Mouse (Mus musculus) heart, embryonic 14.5 days (tissue): ENCODE data around the gene Abracl. TPM values are rescaled to one million over a fixed set of nuclear protein-coding genes. Genes with fewer than 3 reads are reported as not detected.

Experiments used
- ATAC-seq: fragments of 200-750 bp; cut with Nextera tagmentation; 2 replicates; pipeline ENCODE4 v1.8.0; 2017; ENCODE audit warnings: low read depth, moderate TSS enrichment; ENCODE audit not compliant: insufficient number of reproducible peaks, insufficient read depth, low FRiP score
- H3K27ac ChIP-seq, 2 experiments: fragments of 200-500 bp in 1 of 2; fragments of 300-500 bp in 1 of 2; sonication (generic) in 1 of 2; replicated peaks in 1 of 2; 2 replicates each; pipeline ENCODE4 v1.5.1; 2012 to 2014; ENCODE audit warnings: low read depth in 2 of 2, low read length in 2 of 2, control low read depth in 1 of 2, mild to moderate bottlenecking in 1 of 2, mixed read lengths in 1 of 2; ENCODE audit not compliant: control insufficient read depth in 1 of 2, insufficient read depth in 1 of 2
- H3K27me3 ChIP-seq: fragments of 300-500 bp; sonication (generic); 2 replicates; pipeline ENCODE4 v1.6.1; 2014; ENCODE audit warnings: mild to moderate bottlenecking, low read length, control low read depth; ENCODE audit not compliant: control insufficient read depth, insufficient read depth
- H3K36me3 ChIP-seq: fragments of 300-500 bp; sonication (generic); 2 replicates; pipeline ENCODE4 v1.6.1; 2014; ENCODE audit warnings: mild to moderate bottlenecking, control low read depth, low read length, mixed read lengths; ENCODE audit not compliant: control insufficient read depth, insufficient read depth
- H3K4me1 ChIP-seq, 2 experiments: fragments of 200-500 bp in 1 of 2; fragments of 300-500 bp in 1 of 2; sonication (generic) in 1 of 2; 2 replicates each; pipeline ENCODE4 v1.6.1; 2012 to 2014; ENCODE audit warnings: low read length in 2 of 2, control low read depth in 1 of 2, mixed read lengths in 1 of 2; ENCODE audit not compliant: control insufficient read depth in 2 of 2, insufficient read depth in 2 of 2
- H3K4me2 ChIP-seq: fragments of 300-500 bp; sonication (generic); 2 replicates; pipeline ENCODE4 v1.6.1; 2014; ENCODE audit warnings: mild to moderate bottlenecking, low read length
- H3K4me3 ChIP-seq, 2 experiments: fragments of 200-500 bp in 1 of 2; fragments of 300-500 bp in 1 of 2; sonication (generic) in 1 of 2; 2 replicates each; pipeline ENCODE4 v1.5.1; 2012 to 2014; ENCODE audit warnings: low read length in 2 of 2, mild to moderate bottlenecking in 2 of 2, control low read depth in 1 of 2, low read depth in 1 of 2, moderate library complexity in 1 of 2; ENCODE audit not compliant: control insufficient read depth in 1 of 2, insufficient read depth in 1 of 2
- H3K9ac ChIP-seq: fragments of 300-500 bp; sonication (generic); 2 replicates; pipeline ENCODE4 v1.6.1; 2014; ENCODE audit warnings: mild to moderate bottlenecking, low read length
- H3K9me3 ChIP-seq: fragments of 300-500 bp; sonication (generic); 2 replicates; pipeline ENCODE4 v1.6.1; 2016; ENCODE audit warnings: low read length, control low read depth; ENCODE audit not compliant: control insufficient read depth
- WGBS: fragments of 180-500 bp; shearing (Covaris S2); extraction: QIAGEN DNeasy Blood & Tissue Kit; methylation state at CpG from one replicate; pipeline ENCODE4 v1.1.7; 2014; 5-methylcytosine and 5-hydroxymethylcytosine counted together
- polyA plus RNA-seq: library from polyadenylated mRNA; unstranded; fragments of >200 nt; fragmentation: Nextera tagmentation; extraction: Ambion mirVana; gene quantifications from 2 replicates; pipeline ENCODE4 v1.2.1, GENCODE M21; 2014

The Abracl gene
- polyA plus RNA-seq, 1 experiment from 2014 or later = 182 TPM

GRCm38 (mm10) chr10:18021576-18022311 is 1.3 kb downstream of the Abracl start:
- Histone ChIP-seq H3K4me1 (0 out of 4 replicates have a peak, but pooled peaks cover 0 to 5% of the 10 kb centered on the region in 2 experiments), H3K9ac (peak overlapping the region; percentile 95), H3K27ac (peak overlapping the region; percentile 94 to 99), H3K4me3 (peak overlapping the region; percentile 77 to 82), H3K27me3 (no peaks in the 10 kb centered on the region), H3K9me3 (no peaks in the 10 kb centered on the region), H3K36me3 (peaks cover 21% of the 10 kb centered on the region), H3K4me2 (peak overlapping the region; percentile 75)
- 32% methylated on average over 14 of the region's 14 CpGs for WGBS
- ATAC-seq = no peak

DNA sequence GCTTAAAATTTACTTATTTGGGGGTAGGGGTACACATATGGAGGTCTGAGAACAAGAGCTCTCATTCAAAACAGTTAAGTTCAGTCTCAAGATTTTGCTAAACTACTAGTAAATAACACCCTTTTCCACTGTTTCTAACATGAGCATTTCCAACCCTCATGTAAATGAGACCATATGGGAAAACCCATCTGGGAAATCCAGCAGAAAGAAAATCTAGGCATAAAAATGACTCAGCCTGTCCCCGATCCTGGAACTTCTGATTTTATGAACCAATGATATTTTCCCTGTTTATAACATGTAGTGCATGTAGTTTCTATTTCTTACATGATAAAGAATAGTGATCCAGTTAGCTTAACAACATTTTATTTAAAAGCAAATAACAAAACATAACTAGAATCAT is 2.2 kb downstream of the Abracl start:
- H3K4me3 ChIP-seq = peak overlapping the region in 1 of 2 experiments; percentile 82; a peak in 1 of 4 replicates
- WGBS = 87% methylated on average over 1 of the region's 1 CpGs
- no peak for ATAC-seq
- H3K9ac ChIP-seq = no peak overlapping the region
- H3K4me2 ChIP-seq = peak overlapping the region; percentile 75
- H3K27me3 ChIP-seq = no peaks in the 10 kb centered on the region
- no peaks in the 10 kb centered on the region for H3K9me3 ChIP-seq
- H3K4me1 ChIP-seq = 0 out of 4 replicates have a peak, but pooled peaks cover 0 to 5% of the 10 kb centered on the region in 2 experiments
- H3K36me3 ChIP-seq = peaks cover 30% of the 10 kb centered on the region
- no peak overlapping the region for H3K27ac ChIP-seq

DNA sequence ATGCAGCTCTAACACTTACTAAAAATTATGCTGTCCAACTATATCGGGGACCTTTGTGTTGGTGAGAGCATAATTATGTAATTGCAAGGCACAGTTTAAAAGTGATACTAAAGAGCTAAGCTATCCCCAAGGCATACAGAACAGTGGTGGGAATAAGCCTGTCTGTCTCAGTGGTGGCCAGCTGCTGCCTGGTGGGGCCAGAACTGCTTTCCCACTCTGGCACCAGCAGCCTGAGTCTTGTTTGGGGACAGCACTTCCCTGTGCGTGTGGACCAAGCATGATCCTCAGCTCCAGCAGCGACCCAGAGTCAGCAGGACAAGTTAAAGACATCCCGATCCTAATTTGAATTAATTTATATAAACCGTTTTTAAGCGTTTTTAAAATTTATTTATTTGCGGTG is 2.6 kb downstream of the Abracl start:
- Histone ChIP-seq H3K27me3 (no peaks in the 10 kb centered on the region), H3K27ac (no peak overlapping the region), H3K4me2 (no peak overlapping the region), H3K9me3 (no peaks in the 10 kb centered on the region), H3K4me3 (no peak overlapping the region), H3K36me3 (peaks cover 31% of the 10 kb centered on the region), H3K9ac (no peak overlapping the region), H3K4me1 (0 out of 4 replicates have a peak, but pooled peaks cover 0 to 5% of the 10 kb centered on the region in 2 experiments)
- no peak for ATAC-seq
- 88% methylated on average over 7 of the region's 7 CpGs for WGBS

DNA sequence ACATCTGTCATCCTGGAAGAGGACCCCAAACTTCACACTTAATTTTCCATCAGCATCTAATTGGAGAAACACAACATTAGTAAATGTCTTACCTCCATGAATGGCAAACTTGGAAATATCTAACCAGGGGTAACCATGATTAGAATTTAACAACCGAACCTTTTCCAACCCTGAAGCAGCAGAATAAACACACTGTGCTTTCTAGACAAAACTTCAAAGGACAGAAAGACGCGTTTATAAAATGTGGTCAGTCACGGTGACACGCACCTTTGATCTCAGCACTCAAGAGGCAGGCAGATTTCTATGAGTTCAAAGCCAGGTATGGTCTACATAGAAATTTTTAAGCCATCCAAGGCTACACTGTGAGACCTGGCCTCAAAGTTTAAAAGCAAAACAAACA is 11.3 kb downstream of the Abracl start:
- Histone ChIP-seq H3K27ac (no peak overlapping the region), H3K4me3 (no peak overlapping the region), H3K9me3 (no peaks in the 10 kb centered on the region), H3K27me3 (no peaks in the 10 kb centered on the region), H3K9ac (no peak overlapping the region), H3K4me2 (no peak overlapping the region), H3K4me1 (no peaks in the 10 kb centered on the region), H3K36me3 (peaks cover 66% of the 10 kb centered on the region)
- ATAC-seq = no peak
- 88% methylated on average over 5 of the region's 5 CpGs for WGBS

GRCm38 (mm10) chr10:18009744-18010143 is 13.3 kb downstream of the Abracl start:
- WGBS = 73% methylated on average over 1 of the region's 1 CpGs

DNA sequence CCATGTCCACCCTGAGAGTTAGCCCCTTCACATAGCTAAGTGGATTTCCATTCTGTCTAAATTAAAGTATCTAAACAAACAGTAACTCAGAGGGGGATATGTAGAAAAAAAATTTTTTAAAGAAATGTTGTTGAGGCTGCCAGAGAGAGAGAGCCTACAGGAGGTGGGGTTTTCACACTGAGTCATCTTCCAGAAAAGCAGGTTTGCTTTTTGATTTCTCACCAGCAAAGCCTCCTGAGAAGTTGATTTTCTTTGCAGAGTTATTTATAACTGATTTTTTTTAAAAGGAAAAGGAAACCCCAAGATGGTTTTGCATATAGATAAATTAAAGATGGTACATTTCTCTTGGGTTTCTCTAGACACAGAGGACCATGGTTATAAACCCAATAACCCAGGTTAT is 15.0 kb downstream of the Abracl start:
- ATAC-seq = no peak
- Histone ChIP-seq H3K4me2 (no peak overlapping the region), H3K4me1 (no peaks in the 10 kb centered on the region), H3K36me3 (peaks cover 39% of the 10 kb centered on the region), H3K9ac (no peak overlapping the region), H3K27me3 (no peaks in the 10 kb centered on the region), H3K4me3 (no peak overlapping the region), H3K27ac (no peak overlapping the region), H3K9me3 (no peaks in the 10 kb centered on the region)

More at GRCm38 (mm10) chr10:18009744-18010143, 13.3 kb downstream of the Abracl start:
- no peak overlapping the region for H3K4me2 ChIP-seq
- H3K9ac ChIP-seq = no peak overlapping the region
- H3K4me1 ChIP-seq = no peaks in the 10 kb centered on the region
- H3K4me3 ChIP-seq = no peak overlapping the region
- ATAC-seq = no peak
- H3K9me3 ChIP-seq = no peaks in the 10 kb centered on the region
- no peak overlapping the region for H3K27ac ChIP-seq
- H3K27me3 ChIP-seq = no peaks in the 10 kb centered on the region
- H3K36me3 ChIP-seq = peaks cover 49% of the 10 kb centered on the region

DNA sequence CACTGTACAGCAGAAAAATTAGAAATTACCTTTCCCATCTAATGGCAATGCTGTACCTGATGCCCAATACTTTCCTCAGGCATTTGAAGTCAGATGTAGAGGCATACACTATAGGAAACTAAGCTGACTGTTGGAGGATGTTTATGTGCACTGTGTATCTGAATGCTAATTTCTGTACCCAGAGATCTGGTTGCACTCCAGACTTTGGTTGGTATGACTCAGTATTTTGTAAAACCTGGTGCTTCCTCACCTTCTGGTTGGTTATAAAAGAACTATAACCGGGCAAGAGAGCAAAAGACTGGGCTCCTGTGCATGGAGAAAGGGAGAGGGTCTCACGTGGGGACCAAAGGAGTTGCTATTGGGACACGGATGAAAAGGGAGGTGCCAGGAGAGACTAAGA is 15.8 kb downstream of the Abracl start:
- H3K27me3 ChIP-seq = no peaks in the 10 kb centered on the region
- no peak for ATAC-seq
- no peak overlapping the region for H3K9ac ChIP-seq
- 86% methylated on average over 3 of the region's 3 CpGs for WGBS
- peaks cover 31% of the 10 kb centered on the region for H3K36me3 ChIP-seq
- H3K9me3 ChIP-seq = no peaks in the 10 kb centered on the region
- no peak overlapping the region for H3K27ac ChIP-seq
- no peak overlapping the region for H3K4me3 ChIP-seq
- H3K4me1 ChIP-seq = no peaks in the 10 kb centered on the region
- no peak overlapping the region for H3K4me2 ChIP-seq

- Histone ChIP-seq H3K4me1 (no peaks in the 10 kb centered on the region), H3K9me3 (no peaks in the 10 kb centered on the region), H3K4me2 (no peak overlapping the region), H3K4me3 (no peak overlapping the region), H3K27ac (no peak overlapping the region), H3K27me3 (no peaks in the 10 kb centered on the region), H3K36me3 (peaks cover 26% of the 10 kb centered on the region), H3K9ac (no peak overlapping the region)
- 86% methylated on average over 1 of the region's 1 CpGs for WGBS
- no peak for ATAC-seq
Measured at GRCm38 (mm10) chr10:18006756-18007155, 16.3 kb downstream of the Abracl start.
